Mouse (Mus musculus) telencephalon, adult 2 months (tissue): ENCODE measurements around the gene Pacsin2.

Experiments used
- DNase-seq: peaks from one replicate; pipeline ENCODE4 v3.0.0-alpha.2; 2011; ENCODE audit warnings: low read depth, low spot score

Gene Pacsin2

DNA sequence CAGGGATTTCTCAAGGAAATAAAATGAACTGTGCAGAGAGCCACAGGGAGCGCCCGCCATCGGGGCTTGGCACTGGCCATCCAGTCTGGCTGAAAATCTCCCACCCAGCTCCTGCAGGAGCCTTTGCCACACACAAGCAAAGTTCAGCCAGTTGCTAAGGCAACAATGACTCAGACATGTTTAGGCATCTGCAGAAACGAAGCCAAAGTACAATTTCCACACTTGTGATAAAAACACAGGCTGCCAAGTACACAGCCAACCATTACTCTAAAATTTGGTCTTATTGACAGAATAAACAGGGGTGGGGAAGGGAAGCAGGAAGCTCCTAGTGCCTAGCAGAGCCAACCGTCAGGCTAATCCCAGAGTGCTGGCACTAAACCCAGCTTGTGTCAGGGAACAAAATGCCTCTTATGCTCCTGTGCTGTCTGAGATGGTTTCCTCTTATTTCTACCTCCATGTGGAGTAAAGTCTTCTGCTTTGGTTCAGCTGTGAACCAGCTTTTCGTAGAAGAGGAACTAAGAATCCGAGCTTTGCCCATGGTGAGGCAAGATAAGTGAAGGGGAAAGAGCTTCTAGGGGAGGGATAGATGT is 12.7 kb downstream of the Pacsin2 start:
- peak; percentile 56 for DNase-seq

- DNase-seq: no peak
Measured at GRCm38 (mm10) chr15:83450007-83450406, 14.4 kb downstream of the Pacsin2 start.

- DNase-seq: no peak
Measured at GRCm38 (mm10) chr15:83448646-83449045, 15.8 kb downstream of the Pacsin2 start.

- DNase-seq: peak; percentile 82
Measured at GRCm38 (mm10) chr15:83447791-83448544, 16.4 kb downstream of the Pacsin2 start.

DNA sequence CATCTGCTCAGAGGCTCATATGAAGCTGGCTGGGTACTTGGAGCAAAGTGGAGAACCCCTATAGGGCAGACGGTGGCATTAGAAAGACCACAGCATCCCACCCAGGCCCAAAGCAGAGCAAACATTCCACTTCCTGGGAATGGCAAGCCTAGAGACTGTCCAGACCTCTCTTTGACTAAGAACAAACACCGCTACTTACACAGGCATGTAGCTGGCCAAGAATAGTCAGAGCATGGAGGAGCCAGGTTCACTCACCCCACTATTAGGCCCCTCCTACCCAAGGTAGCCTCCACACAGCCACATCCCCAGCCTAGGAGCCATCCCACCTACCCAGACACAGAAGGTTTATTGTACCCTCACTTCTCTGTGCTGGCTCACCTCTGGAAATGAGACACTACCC is 18.5 kb downstream of the Pacsin2 start:
- no peak for DNase-seq

DNA sequence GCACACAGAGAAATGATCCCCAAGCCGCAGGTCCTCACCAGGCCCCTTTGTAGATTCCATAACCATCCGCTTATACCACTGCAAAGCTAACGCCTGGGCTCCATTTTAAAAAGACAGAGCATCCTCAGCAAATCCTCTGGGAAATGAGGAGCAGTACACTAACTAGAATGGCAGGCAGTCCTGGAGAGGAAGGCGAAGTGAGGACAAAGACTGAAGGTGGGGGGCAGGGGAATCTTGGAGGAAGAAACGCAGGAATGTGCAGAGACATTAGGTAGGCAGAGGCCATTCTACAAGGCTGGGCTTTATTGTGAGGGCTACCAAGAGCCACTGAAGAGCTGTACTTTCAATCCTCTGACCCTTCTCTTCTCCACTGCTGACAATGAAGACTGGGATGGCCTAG is 19.0 kb downstream of the Pacsin2 start:
- DNase-seq: no peak

DNA sequence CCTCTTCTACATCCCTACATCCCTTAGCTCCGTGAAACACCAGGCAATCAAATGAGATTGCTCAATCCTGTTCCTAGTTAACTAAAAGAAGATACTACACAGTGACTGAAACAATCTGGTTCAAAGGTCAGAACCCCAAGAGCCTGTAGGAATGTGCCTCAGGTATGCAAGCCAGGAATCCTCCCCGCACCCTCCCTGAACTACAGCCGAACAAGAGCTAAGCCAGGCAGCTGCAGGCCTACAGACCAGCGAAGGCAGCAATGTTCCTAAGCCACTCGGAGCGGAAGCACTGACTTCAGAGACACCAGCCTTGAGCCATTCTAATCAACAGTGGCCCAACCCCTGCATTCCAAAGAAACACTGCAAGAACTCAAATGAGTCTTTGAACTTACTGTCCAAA is 20.0 kb downstream of the Pacsin2 start:
- no peak for DNase-seq

GRCm38 (mm10) chr15:83442495-83443037 is 21.8 kb downstream of the Pacsin2 start:
- no peak for DNase-seq

DNA sequence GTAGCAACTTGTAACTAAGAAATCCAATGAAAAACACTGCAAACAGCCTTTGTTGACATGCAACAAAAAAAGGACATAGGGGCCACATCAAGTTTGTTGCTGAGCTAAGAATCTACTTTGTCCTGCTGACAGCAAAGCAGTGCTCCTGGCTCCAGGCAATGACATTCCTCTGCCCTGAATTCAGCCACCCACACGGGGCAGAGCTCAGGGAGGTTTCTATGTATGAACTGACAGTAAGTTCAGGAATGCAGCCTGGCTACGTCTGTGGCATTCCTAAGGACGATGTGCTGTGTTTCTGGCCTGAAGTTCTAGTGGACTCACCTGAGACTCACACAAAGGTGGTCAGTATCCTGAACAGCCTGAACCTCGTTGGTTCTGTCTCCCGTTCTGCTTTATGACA is 23.7 kb downstream of the Pacsin2 start:
- no peak for DNase-seq

DNA sequence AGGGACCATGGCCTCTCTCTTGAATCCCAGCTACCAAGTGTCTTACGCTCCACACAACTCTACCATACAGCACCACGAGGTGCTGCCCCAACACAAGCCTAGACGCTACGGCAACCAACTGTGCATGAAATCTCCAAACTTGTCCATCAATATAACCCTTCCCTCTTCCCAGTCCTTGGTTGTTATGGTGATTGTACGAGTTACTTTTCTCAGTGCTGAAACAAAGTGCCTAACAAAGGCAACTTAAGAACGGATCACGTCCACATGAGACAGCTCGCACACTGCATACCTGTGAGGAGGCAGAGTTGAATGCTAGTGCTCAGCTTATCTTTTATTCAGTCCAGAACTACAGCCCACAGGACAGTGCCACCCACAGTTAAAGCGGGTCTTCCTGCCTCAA is 27.9 kb downstream of the Pacsin2 start:
- no peak for DNase-seq

- peak; percentile 95 for DNase-seq
Measured at GRCm38 (mm10) chr15:83435324-83436090, 28.9 kb downstream of the Pacsin2 start.

DNA sequence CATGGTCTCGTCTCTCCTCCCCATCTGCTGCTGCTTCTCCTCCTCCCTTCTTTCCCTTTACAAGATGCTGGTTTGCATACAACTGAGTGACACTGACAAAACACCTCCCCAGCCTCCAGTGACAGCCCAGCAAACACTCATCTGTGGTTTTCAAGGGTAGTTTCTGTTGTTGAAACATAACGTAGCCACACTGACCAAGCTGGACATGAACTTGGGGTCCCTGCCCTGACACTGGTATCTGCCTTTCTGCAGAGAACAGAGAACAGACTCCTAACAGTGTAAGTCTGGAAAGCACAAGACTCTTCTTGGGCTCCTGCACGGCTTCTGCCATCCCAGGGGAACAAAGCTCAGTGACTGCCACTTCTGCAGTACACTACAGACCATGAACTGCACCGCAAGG is 29.7 kb downstream of the Pacsin2 start:
- no peak for DNase-seq

DNA sequence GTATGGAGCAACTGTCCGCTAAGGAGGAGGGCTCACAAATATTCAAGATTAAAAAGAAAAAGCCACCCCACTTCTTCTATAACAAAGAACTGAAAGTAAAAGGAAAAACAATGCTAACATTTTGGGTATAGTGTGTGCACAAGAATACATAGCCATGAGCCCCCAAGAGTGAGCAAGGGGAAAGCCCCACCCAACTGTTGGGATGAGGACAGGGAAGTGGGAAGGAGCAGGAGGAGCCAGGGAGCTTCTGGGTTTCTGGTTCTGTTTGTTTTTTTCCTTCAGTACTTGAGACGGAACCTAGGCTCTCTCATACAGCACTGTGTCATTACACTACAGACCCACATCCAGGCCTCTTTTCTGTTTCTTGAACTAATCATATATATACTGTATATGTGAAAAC is 31.1 kb downstream of the Pacsin2 start:
- DNase-seq: no peak

- no peak for DNase-seq
Measured at GRCm38 (mm10) chr15:83432231-83433031, 32.0 kb downstream of the Pacsin2 start.

DNA sequence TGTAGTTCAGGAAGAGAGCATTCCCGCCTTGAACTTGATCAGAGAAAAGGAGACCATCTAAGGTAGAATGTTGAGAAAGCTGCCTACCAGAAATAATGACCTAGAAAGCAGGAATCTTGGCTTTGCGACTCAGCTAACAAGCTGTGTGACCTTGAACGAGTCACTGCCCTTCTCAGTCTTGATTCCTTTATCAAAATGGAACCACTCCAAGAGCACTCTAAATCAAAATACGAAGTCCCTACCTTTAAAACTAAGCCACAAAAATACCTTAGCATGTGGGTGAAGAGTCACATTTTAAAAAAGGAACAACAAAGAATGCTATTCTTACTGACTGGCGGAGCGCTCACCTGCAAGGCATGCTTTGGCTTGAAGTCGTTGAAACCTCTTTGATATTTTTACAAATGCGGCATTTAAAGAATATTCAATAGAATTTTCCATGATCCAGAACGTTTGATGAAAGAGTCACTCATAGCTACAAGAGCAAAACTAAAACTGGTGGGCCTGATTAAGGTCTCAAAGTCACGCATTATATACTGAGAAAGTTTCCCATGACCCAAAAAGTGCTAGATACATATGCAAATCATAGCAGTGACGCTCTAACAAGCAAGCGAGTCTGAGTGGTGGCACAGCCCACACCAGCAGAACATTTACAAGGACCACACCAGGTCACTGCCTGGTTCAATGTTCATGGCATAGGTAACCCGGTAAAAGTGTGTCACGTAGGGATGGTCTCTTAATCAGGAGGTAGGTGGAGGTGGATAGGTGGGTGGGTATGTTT is 33.2 kb downstream of the Pacsin2 start:
- no peak for DNase-seq

- no peak for DNase-seq
Measured at GRCm38 (mm10) chr15:83430419-83430818, 34.0 kb downstream of the Pacsin2 start.

DNA sequence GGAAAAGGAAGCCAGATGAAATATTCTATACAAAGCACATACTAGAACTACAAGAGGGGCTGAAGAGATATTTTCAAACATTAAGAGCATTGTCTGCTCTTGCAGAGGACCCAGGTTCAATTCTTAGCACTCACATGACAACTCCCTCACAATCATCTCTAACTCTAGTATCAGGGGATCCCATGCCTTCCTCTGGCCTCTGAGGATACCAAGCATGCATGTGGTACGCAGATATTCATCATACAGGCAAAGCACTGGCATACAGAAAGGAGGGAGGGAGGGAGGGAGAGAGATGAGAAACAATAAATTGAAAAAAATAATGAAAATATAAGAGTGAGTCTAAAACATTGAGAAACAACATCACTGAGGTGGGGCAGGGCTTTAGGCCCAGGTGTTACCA is 35.8 kb downstream of the Pacsin2 start:
- no peak for DNase-seq

- no peak for DNase-seq
Measured at GRCm38 (mm10) chr15:83427294-83428163, 36.9 kb downstream of the Pacsin2 start.

GRCm38 (mm10) chr15:83425794-83426193 is 38.6 kb downstream of the Pacsin2 start:
- DNase-seq: no peak

DNA sequence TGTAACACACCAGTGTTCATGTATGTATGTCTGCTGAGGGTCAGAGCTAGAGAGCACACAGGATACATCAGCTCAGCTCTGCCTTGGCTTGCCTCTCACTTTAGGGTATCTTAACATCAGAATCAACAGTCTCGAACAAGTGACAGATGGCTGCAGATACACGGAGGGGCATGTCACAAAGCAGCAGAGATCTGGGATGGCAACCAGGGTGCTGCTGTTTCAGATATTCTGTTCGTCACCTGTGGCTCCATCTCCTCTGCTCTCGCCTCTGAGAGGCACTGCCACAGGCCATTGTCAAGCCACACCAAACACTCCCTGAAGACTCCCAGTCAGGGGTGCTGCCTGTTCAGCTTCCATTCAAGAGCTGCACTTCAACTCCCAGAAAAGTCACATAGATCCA is 39.1 kb downstream of the Pacsin2 start:
- no peak for DNase-seq
